Mouse (Mus musculus): ENCODE data around the gene Mrpl53.

DNA sequence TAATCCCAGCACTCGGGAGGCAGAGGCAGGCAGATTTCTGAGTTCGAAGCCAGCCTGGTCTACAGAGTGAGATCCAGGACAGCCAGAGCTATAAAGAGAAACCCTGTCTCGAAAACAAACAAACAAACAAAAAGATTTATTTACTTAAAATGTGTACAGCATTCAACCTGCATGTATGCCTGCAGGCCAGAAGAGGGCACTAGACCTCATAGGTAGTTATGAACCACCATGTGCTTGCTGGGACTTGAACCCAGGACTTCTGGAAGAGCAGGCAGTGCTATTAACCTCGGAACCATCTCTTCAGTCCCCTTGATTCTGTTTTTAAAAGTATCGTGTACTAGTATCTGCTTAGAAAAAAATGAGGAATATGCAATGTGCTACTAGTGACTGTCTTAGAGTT, 18.6 kb downstream of the Mrpl53 start:
- TF ChIP-seq CTCF (IDR thresholded peaks at IDR 0.05; ENCODE audit: extremely low read depth, insufficient read depth, low read length) = no peak
- no peak for TF ChIP-seq POLR2A (IDR thresholded peaks at IDR 0.05; ENCODE audit: extremely low read depth, insufficient read depth, low read length)
